Mouse (Mus musculus): ENCODE results near the gene Tgfbr3. TPM values are rescaled to one million over a fixed set of nuclear protein-coding genes. Genes with fewer than 3 reads are reported as not detected.

Tgfbr3 gene
- polyA plus RNA-seq, 1 experiment from 2014 or later = 6.6 TPM

GRCm38 (mm10) chr5:107079920-107080319 is 209.5 kb downstream of the Tgfbr3 start:
- Histone ChIP-seq H3K4me2 (no peak overlapping the region), H3K9me3 (replicated peaks) (no peaks in the 10 kb centered on the region), H3K27me3 (replicated peaks) (no peaks in the 10 kb centered on the region), H3K4me1 (peaks cover 10% of the 10 kb centered on the region), H3K4me3 (replicated peaks) (no peak overlapping the region), H3K36me3 (no peaks in the 10 kb centered on the region), H3K9ac (replicated peaks) (no peak overlapping the region), H3K27ac (replicated peaks) (no peak overlapping the region)
- no peak for ATAC-seq (ENCODE audit: low FRiP score)
- WGBS = 58% methylated on average over 8 of the region's 8 CpGs

DNA sequence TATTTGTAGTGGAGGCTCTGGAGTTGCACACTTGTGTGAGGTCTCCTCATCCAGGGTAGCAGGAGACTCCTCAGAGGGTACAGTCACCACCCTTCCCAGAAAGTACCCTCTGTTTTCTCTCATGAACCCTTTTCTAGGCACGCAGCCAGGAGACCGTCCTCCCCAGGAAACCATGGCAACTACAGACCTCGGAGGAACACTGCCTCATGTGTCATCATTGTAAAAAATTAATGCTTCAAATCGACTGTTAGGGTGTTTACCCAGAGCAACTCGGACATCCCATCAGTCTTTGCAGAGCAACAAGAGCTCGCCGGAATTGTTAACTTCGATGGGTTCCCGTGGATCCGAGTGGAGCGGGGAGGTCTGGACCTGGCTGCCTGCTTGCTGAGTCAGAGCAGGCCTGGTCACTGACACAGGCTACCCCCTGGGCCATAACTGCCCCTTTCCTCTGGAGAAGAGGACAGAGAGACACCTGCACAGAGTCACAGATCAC is 210.2 kb downstream of the Tgfbr3 start:
- no peaks in the 10 kb centered on the region for H3K9me3 ChIP-seq (replicated peaks)
- ATAC-seq (ENCODE audit: low FRiP score) = peak; percentile 28; the same call in 1 of the 2 replicates
- no peak overlapping the region for H3K4me2 ChIP-seq
- 39% methylated on average over 11 of the region's 11 CpGs for WGBS
- H3K27me3 ChIP-seq (replicated peaks) = no peaks in the 10 kb centered on the region
- peaks cover 10% of the 10 kb centered on the region for H3K4me1 ChIP-seq
- no peak overlapping the region for H3K4me3 ChIP-seq (replicated peaks)
- H3K9ac ChIP-seq (replicated peaks) = no peak overlapping the region
- no peaks in the 10 kb centered on the region for H3K36me3 ChIP-seq
- H3K27ac ChIP-seq (replicated peaks) = peak overlapping the region; percentile 64

DNA sequence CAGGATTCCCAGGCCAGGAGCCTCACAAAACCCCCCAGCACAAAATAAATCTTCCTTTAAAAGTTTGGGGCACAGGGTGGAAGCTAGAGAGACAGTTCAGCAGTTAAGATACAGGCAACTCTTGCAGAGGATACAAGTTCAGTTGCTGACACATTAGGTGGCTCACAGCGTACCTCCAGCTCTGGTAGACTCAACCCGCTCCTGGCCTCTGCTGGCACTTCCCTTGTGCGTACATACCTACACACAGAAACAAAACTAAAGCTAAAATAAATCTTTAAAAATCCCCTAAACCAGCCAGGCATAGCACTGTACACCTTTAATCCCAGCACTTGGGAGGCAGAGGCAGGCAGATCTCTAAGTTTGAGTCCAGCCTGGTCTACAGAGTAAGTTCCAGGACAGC is 211.1 kb downstream of the Tgfbr3 start:
- no peak for ATAC-seq (ENCODE audit: low FRiP score)
- Histone ChIP-seq H3K9me3 (replicated peaks) (no peaks in the 10 kb centered on the region), H3K4me3 (replicated peaks) (no peak overlapping the region), H3K9ac (replicated peaks) (no peak overlapping the region), H3K27ac (replicated peaks) (no peak overlapping the region), H3K27me3 (replicated peaks) (no peaks in the 10 kb centered on the region), H3K36me3 (no peaks in the 10 kb centered on the region), H3K4me2 (no peak overlapping the region), H3K4me1 (peaks cover 10% of the 10 kb centered on the region)
- 97% methylated on average over 3 of the region's 3 CpGs for WGBS

DNA sequence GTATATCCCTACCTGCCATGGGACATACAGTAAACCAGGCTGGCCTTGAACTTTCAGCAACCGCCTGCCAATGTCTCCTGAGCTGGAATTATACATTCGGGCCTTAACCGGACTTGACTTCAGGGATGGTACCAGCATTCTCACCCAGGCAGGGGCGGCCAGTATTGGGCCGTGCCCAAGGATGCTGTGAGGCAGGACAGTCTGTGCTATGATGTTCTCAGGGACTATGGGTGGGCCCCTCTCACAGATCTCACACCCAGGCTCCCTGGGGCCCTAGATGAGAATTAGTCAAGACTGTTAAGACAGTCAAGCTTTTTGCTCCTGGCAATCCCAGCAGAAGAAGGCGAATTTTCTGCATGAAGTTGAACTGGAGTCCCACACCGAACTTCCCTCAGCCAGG is 211.5 kb downstream of the Tgfbr3 start:
- no peak overlapping the region for H3K4me2 ChIP-seq
- no peak overlapping the region for H3K27ac ChIP-seq (replicated peaks)
- H3K9me3 ChIP-seq (replicated peaks) = no peaks in the 10 kb centered on the region
- H3K4me1 ChIP-seq = peaks cover 10% of the 10 kb centered on the region
- 95% methylated on average over 7 of the region's 7 CpGs for WGBS
- ATAC-seq (ENCODE audit: low FRiP score) = no peak
- H3K36me3 ChIP-seq = no peaks in the 10 kb centered on the region
- no peaks in the 10 kb centered on the region for H3K27me3 ChIP-seq (replicated peaks)
- H3K4me3 ChIP-seq (replicated peaks) = no peak overlapping the region
- H3K9ac ChIP-seq (replicated peaks) = no peak overlapping the region

DNA sequence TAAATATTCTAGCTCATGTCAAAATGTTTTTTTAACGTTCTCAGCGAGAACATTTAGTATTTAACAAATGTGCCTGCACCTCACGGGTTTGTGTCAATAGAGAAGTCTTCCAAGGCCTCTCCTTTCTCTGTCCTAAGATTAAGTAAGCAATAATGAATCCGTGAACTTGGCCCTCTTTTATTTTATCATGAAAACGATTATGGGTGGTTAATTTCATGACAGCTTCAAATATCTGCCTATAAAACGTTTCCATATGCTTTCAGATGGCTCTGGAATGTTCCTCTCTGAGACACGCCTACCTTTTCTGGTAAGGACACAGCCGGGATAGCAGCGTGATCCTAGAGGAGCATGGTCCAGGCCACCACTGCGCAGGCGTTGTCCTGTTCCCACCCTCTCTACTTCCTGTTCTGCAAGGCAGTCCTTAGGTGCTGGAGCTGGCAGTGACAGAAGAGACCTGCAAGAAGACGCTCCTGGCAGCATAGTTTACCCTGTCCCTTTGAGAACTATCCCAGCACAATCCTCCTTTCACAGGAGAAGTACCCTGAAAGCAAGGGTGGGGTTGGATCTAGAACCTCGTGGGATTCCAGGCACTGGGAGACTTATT is 214.3 kb downstream of the Tgfbr3 start:
- 82% methylated on average over 13 of the region's 13 CpGs for WGBS
- no peak overlapping the region for H3K4me2 ChIP-seq
- H3K9me3 ChIP-seq (replicated peaks) = no peaks in the 10 kb centered on the region
- H3K4me3 ChIP-seq (replicated peaks) = no peak overlapping the region
- peaks cover 10% of the 10 kb centered on the region for H3K4me1 ChIP-seq
- no peak for ATAC-seq (ENCODE audit: low FRiP score)
- no peak overlapping the region for H3K27ac ChIP-seq (replicated peaks)
- no peaks in the 10 kb centered on the region for H3K36me3 ChIP-seq
- no peaks in the 10 kb centered on the region for H3K27me3 ChIP-seq (replicated peaks)
- H3K9ac ChIP-seq (replicated peaks) = no peak overlapping the region

DNA sequence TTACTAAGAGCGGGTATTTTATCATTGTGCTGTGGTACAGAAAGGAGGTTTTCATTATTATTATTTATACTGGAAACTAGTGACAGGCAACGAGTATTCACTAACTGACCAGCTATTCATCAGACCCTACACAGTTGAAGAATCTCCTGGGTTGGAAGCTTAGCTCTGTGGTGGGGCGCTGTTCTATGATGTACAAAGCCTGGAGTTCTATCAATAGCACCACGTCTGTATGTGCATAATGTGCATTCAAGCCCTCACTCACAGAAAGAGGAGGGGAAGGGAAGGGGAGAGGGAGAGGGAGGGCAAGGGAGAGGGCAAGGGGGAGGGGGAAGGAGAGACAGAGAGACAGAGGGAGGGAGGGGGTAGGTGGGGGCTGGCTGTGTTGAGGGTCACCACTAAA is 215.1 kb downstream of the Tgfbr3 start:
- Histone ChIP-seq H3K36me3 (no peaks in the 10 kb centered on the region), H3K27me3 (replicated peaks) (no peaks in the 10 kb centered on the region), H3K4me2 (no peak overlapping the region), H3K9me3 (replicated peaks) (no peaks in the 10 kb centered on the region), H3K9ac (replicated peaks) (no peak overlapping the region), H3K4me1 (peaks cover 7% of the 10 kb centered on the region), H3K4me3 (replicated peaks) (no peak overlapping the region), H3K27ac (replicated peaks) (no peak overlapping the region)
- WGBS = 33% methylated on average over 4 of the region's 4 CpGs
- ATAC-seq (ENCODE audit: low FRiP score) = no peak

GRCm38 (mm10) chr5:107073536-107073935 is 215.9 kb downstream of the Tgfbr3 start:
- 58% methylated on average over 3 of the region's 3 CpGs for WGBS

GRCm38 (mm10) chr5:107068146-107068545 is 221.3 kb downstream of the Tgfbr3 start:
- Histone ChIP-seq H3K27me3 (replicated peaks) (no peaks in the 10 kb centered on the region), H3K9ac (replicated peaks) (no peak overlapping the region), H3K36me3 (no peaks in the 10 kb centered on the region), H3K4me3 (replicated peaks) (no peak overlapping the region), H3K27ac (replicated peaks) (no peak overlapping the region), H3K4me2 (no peak overlapping the region), H3K4me1 (no peaks in the 10 kb centered on the region), H3K9me3 (replicated peaks) (no peaks in the 10 kb centered on the region)
- no peak for ATAC-seq (ENCODE audit: low FRiP score)
- WGBS = 74% methylated on average over 5 of the region's 5 CpGs

More at GRCm38 (mm10) chr5:107073536-107073935, 215.9 kb downstream of the Tgfbr3 start:
- no peaks in the 10 kb centered on the region for H3K4me1 ChIP-seq
- no peaks in the 10 kb centered on the region for H3K27me3 ChIP-seq (replicated peaks)
- H3K9me3 ChIP-seq (replicated peaks) = no peaks in the 10 kb centered on the region
- no peaks in the 10 kb centered on the region for H3K36me3 ChIP-seq
- H3K27ac ChIP-seq (replicated peaks) = no peak overlapping the region
- no peak overlapping the region for H3K4me3 ChIP-seq (replicated peaks)
- H3K4me2 ChIP-seq = no peak overlapping the region
- H3K9ac ChIP-seq (replicated peaks) = no peak overlapping the region
- ATAC-seq (ENCODE audit: low FRiP score) = no peak

DNA sequence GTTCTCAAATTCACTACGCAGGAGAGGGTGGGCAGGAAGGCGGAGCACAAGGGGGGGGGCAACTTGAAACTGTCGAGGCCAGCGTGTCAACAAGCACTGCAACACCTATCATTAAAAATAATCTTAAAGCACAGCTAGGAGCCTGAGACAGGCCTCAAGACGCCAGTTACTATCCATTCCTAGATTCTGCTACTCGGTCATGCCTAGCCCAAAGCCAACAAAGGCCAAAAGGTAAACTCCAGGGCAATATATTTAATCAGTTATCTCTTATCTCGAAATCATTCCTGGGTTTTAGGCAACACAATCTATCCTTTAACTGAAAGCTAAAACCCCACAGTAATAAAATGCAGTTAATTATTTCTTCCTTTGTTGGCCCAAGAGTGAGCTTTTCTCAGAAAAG is 221.9 kb downstream of the Tgfbr3 start:
- Histone ChIP-seq H3K4me3 (replicated peaks) (no peak overlapping the region), H3K9ac (replicated peaks) (no peak overlapping the region), H3K9me3 (replicated peaks) (no peaks in the 10 kb centered on the region), H3K4me2 (no peak overlapping the region), H3K27ac (replicated peaks) (no peak overlapping the region), H3K4me1 (no peaks in the 10 kb centered on the region), H3K36me3 (no peaks in the 10 kb centered on the region), H3K27me3 (replicated peaks) (no peaks in the 10 kb centered on the region)
- 85% methylated on average over 7 of the region's 7 CpGs for WGBS
- no peak for ATAC-seq (ENCODE audit: low FRiP score)

- Histone ChIP-seq H3K27ac (replicated peaks) (no peak overlapping the region), H3K9me3 (replicated peaks) (no peaks in the 10 kb centered on the region), H3K4me2 (no peak overlapping the region), H3K36me3 (no peaks in the 10 kb centered on the region), H3K4me3 (replicated peaks) (no peak overlapping the region), H3K4me1 (no peaks in the 10 kb centered on the region), H3K9ac (replicated peaks) (no peak overlapping the region), H3K27me3 (replicated peaks) (no peaks in the 10 kb centered on the region)
- ATAC-seq (ENCODE audit: low FRiP score) = no peak
- WGBS = 74% methylated on average over 5 of the region's 5 CpGs
Observed at GRCm38 (mm10) chr5:107064922-107065321, 224.5 kb downstream of the Tgfbr3 start.

DNA sequence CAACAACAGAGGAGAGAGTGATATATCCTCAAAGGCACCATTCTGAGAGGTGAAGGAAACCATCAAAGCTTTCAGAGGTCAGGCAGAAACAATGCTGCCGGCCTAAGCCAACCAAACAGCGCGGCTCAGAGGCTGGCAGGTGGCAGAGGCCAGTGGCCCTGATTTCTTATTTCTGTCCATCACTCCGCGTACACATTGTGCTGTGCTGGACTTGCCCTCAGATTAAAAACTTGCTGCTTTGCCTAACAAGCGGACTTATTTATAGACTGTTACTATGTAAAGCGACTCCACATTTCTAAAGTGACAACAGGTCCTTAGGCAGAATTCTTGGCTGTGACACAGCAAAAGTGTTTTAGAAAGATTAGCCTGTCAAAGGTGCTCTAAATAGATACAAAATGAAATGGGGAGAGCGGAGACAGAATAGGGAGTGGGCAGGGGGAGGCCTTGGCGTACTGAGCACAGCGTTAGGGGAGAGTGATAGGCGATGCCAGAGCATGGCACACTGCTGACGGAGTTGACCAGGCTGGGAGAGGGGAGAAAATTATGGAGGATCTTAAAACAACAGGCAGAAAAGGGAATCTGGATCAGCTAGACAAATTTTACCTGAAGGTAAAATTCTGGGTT is 227.1 kb downstream of the Tgfbr3 start:
- no peaks in the 10 kb centered on the region for H3K9me3 ChIP-seq (replicated peaks)
- no peaks in the 10 kb centered on the region for H3K27me3 ChIP-seq (replicated peaks)
- no peak overlapping the region for H3K9ac ChIP-seq (replicated peaks)
- no peaks in the 10 kb centered on the region for H3K36me3 ChIP-seq
- ATAC-seq (ENCODE audit: low FRiP score) = no peak
- H3K4me2 ChIP-seq = no peak overlapping the region
- H3K4me1 ChIP-seq = no peaks in the 10 kb centered on the region
- no peak overlapping the region for H3K27ac ChIP-seq (replicated peaks)
- 75% methylated on average over 12 of the region's 12 CpGs for WGBS
- H3K4me3 ChIP-seq (replicated peaks) = no peak overlapping the region

GRCm38 (mm10) chr5:107059514-107059913 is 229.9 kb downstream of the Tgfbr3 start:
- Histone ChIP-seq H3K27ac (replicated peaks) (no peak overlapping the region), H3K36me3 (no peaks in the 10 kb centered on the region), H3K4me2 (no peak overlapping the region), H3K4me3 (replicated peaks) (no peak overlapping the region), H3K9me3 (replicated peaks) (no peaks in the 10 kb centered on the region), H3K9ac (replicated peaks) (no peak overlapping the region), H3K4me1 (peaks cover 7% of the 10 kb centered on the region; the same call in 1 of the 2 replicates), H3K27me3 (replicated peaks) (no peaks in the 10 kb centered on the region)
- whole genome bisulfite sequencing = 82% methylated on average over 5 of the region's 5 CpGs
- ATAC-seq (ENCODE audit: low FRiP score) = no peak

Data from neural tube, embryonic 15.5 days (tissue).